Mouse (Mus musculus) megakaryocyte, embryonic 14.5 days (primary cell): Measurements from ENCODE around the gene Ccdc34.

ENCODE experiments used
- FLI1 ChIP-seq: IDR thresholded peaks from 2 replicates; pipeline ENCODE4 v1.6.1; 2012; ENCODE audit warnings: low read length, inconsistent platforms, mixed read lengths
- GATA1 ChIP-seq: IDR thresholded peaks from 3 replicates; pipeline ENCODE4 v1.6.1; 2012; ENCODE audit warnings: mixed read lengths, low read length, inconsistent platforms, borderline replicate concordance

DNA sequence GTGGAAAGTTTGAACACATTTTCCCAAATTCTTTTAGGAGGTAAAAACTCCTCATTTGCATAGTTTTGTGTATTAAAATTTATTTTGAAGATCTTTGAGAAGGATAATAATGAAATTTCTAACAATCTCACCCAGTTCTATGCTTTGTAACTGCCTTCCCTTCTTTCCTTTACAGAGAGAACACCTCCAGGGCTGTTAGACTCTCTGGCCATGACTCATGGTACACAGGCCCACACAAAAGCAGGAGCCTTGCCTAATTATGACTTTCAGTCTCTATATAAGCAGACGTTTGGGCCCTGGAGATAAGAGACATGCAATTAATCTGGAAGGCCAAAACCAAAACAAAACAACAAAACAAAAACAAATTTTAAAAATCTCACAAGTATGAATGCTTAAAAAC, 182.0 kb downstream of the Ccdc34 start:
- TF ChIP-seq GATA1 (no peak), FLI1 (no peak)
